ENCODE assay signal across 31 mouse cellular contexts in genomic region chr6:15323099-15323498, GRCm38 (mm10).
DNase-seq lines count a peak whose midpoint lies in the region; ATAC-seq and TF ChIP-seq lines count a peak whose summit lies in the region.
"Had no signal": no experiment of that assay in that cellular context is flagged by ENCODE, and none has a peak within 500 bp of the region (broad histone marks: within the 10 kb centered on the region; RNA-seq: fewer than 3 reads in every experiment).

No protein-coding gene starts in this region.

- H3K27me3 ChIP-seq in forebrain, embryonic 11.5 days (ENCODE audit: control insufficient read depth, insufficient read depth, low read length) = no peaks in the 10 kb centered on the region
- no peaks in the 10 kb centered on the region for H3K27me3 ChIP-seq in forebrain, embryonic 10.5 days (ENCODE audit: poor library complexity, severe bottlenecking)
- no peaks in the 10 kb centered on the region for H3K27me3 ChIP-seq in midbrain, embryonic 16.5 days (ENCODE audit: control insufficient read depth, insufficient read depth, low read depth, low read length)
- no peaks in the 10 kb centered on the region for H3K27me3 ChIP-seq in midbrain, embryonic 15.5 days (replicated peaks)
- H3K27me3 ChIP-seq in forebrain, embryonic 14.5 days (replicated peaks; ENCODE audit: control insufficient read depth, insufficient read depth, low read length) = no peaks in the 10 kb centered on the region
- H3K27me3 ChIP-seq in forebrain, postnatal 0 days (ENCODE audit: insufficient read depth, low read length) = no peaks in the 10 kb centered on the region
- H3K27me3 ChIP-seq: CH12.LX; embryonic facial prominence, embryonic 13.5 days; heart, embryonic 12.5 days; heart, embryonic 15.5 days; hindbrain, embryonic 15.5 days had no signal

- H3K9me3 ChIP-seq in forebrain, embryonic 11.5 days (ENCODE audit: control insufficient read depth, low read length) = no peaks in the 10 kb centered on the region
- H3K9me3 ChIP-seq in forebrain, embryonic 10.5 days = no peaks in the 10 kb centered on the region
- H3K9me3 ChIP-seq in midbrain, embryonic 16.5 days (replicated peaks; ENCODE audit: control insufficient read depth, low read length, poor library complexity, severe bottlenecking) = no peaks in the 10 kb centered on the region
- no peaks in the 10 kb centered on the region for H3K9me3 ChIP-seq in midbrain, embryonic 15.5 days
- H3K9me3 ChIP-seq in forebrain, embryonic 14.5 days (replicated peaks; ENCODE audit: control insufficient read depth, low read length) = no peaks in the 10 kb centered on the region
- no peaks in the 10 kb centered on the region for H3K9me3 ChIP-seq in forebrain, postnatal 0 days (ENCODE audit: low read length)
- H3K9me3 ChIP-seq: embryonic facial prominence, embryonic 13.5 days; G1E; heart, embryonic 12.5 days; heart, embryonic 15.5 days; hindbrain, embryonic 10.5 days; hindbrain, embryonic 15.5 days had no signal

- H3K4me1 ChIP-seq in forebrain, embryonic 11.5 days (replicated peaks; ENCODE audit: control insufficient read depth, insufficient read depth, low read length) = no peaks in the 10 kb centered on the region
- peaks cover 12% of the 10 kb centered on the region for H3K4me1 ChIP-seq in forebrain, embryonic 10.5 days
- H3K4me1 ChIP-seq in midbrain, embryonic 16.5 days (ENCODE audit: control insufficient read depth, insufficient read depth, low read length) = no peaks in the 10 kb centered on the region
- no peaks in the 10 kb centered on the region for H3K4me1 ChIP-seq in midbrain, embryonic 15.5 days
- peaks cover 7% of the 10 kb centered on the region; the same call in 1 of the 2 replicates for H3K4me1 ChIP-seq in forebrain, embryonic 14.5 days (ENCODE audit: control insufficient read depth, insufficient read depth, low read length)
- H3K4me1 ChIP-seq in forebrain, postnatal 0 days (ENCODE audit: insufficient read depth) = peaks cover 3% of the 10 kb centered on the region; the same call in 1 of the 2 replicates
- H3K4me1 ChIP-seq: heart, embryonic 12.5 days; hindbrain, embryonic 10.5 days; hindbrain, embryonic 15.5 days had no signal

- H3K4me2 ChIP-seq in forebrain, embryonic 11.5 days (ENCODE audit: low read depth, low read length, severe bottlenecking) = no peak overlapping the region
- no peak overlapping the region for H3K4me2 ChIP-seq in midbrain, embryonic 16.5 days (ENCODE audit: low read length)
- H3K4me2 ChIP-seq in midbrain, embryonic 15.5 days = no peak overlapping the region
- H3K4me2 ChIP-seq in forebrain, embryonic 14.5 days (ENCODE audit: low read length) = no peak overlapping the region
- no peak overlapping the region for H3K4me2 ChIP-seq in forebrain, postnatal 0 days (ENCODE audit: low read depth)
- H3K4me2 ChIP-seq: embryonic facial prominence, embryonic 13.5 days; heart, embryonic 12.5 days; heart, embryonic 15.5 days; hindbrain, embryonic 15.5 days had no signal

- ATAC-seq in forebrain, embryonic 11.5 days (replicated peaks; ENCODE audit: low FRiP score) = peak; percentile 83
- peak; percentile 17; the same call in 1 of the 2 replicates for ATAC-seq in midbrain, embryonic 16.5 days
- no peak for ATAC-seq in midbrain, embryonic 15.5 days (replicated peaks)
- ATAC-seq in forebrain, embryonic 14.5 days = peak; percentile 90
- ATAC-seq in forebrain, postnatal 0 days = peak; percentile 76
- ATAC-seq: inflammation-experienced regulatory T-cells, adult 6 months; intestine, embryonic 16.5 days; Patski had no signal

- DNase-seq in forebrain, embryonic 11.5 days (ENCODE audit: low spot score) = no peak
- DNase-seq in forebrain, embryonic 10.5 days (ENCODE audit: extremely low spot score, low spot score) = no peak
- peak; percentile 78 for DNase-seq in forebrain, embryonic 14.5 days (ENCODE audit: low spot score)
- DNase-seq in forebrain, postnatal 0 days = peak; percentile 8
- no peak for DNase-seq in frontal cortex, adult 2 months (ENCODE audit: extremely low spot score in 1 of 2, low spot score in 1 of 2)
- no peak for DNase-seq in ovary, postnatal 10 days (ENCODE audit: low spot score)
- DNase-seq: adrenal gland, postnatal 10 days; adrenal gland, postnatal 36 days; B cell, adult 2 months; cerebellum, adult 11 months; cerebellum, adult 2 months; cerebellum, adult 9-11 months; cerebellum, postnatal 25 days; gastrocnemius, postnatal 14 days; heart, adult 11 months; heart, postnatal 10 days; heart, postnatal 36 days; kidney, adult 18-20 months; kidney, adult 9 months had no signal

- H3K9ac ChIP-seq in forebrain, embryonic 11.5 days (ENCODE audit: low read length) = no peak overlapping the region
- H3K9ac ChIP-seq in midbrain, embryonic 16.5 days (ENCODE audit: low read depth, low read length) = no peak overlapping the region
- no peak overlapping the region for H3K9ac ChIP-seq in midbrain, embryonic 15.5 days
- H3K9ac ChIP-seq in forebrain, embryonic 14.5 days (ENCODE audit: low read length) = no peak overlapping the region
- H3K9ac ChIP-seq in forebrain, postnatal 0 days = no peak overlapping the region
- H3K9ac ChIP-seq: embryonic facial prominence, embryonic 13.5 days; heart, embryonic 12.5 days; heart, embryonic 15.5 days; hindbrain, embryonic 15.5 days had no signal

- TF ChIP-seq CTCF in forebrain, postnatal 0 days (IDR thresholded peaks at IDR 0.05; ENCODE audit: low read depth) = no peak

- no peak overlapping the region for H3K27ac ChIP-seq in forebrain, embryonic 11.5 days (ENCODE audit: low read depth, low read length)
- no peak overlapping the region for H3K27ac ChIP-seq in forebrain, embryonic 10.5 days
- H3K27ac ChIP-seq in midbrain, embryonic 16.5 days (ENCODE audit: low read length) = no peak overlapping the region
- no peak overlapping the region for H3K27ac ChIP-seq in midbrain, embryonic 15.5 days
- no peak overlapping the region for H3K27ac ChIP-seq in forebrain, embryonic 14.5 days (ENCODE audit: low read depth, low read length)
- no peak overlapping the region for H3K27ac ChIP-seq in forebrain, postnatal 0 days (ENCODE audit: low read depth, low read length)
- H3K27ac ChIP-seq: embryonic facial prominence, embryonic 13.5 days; heart, embryonic 15.5 days; hindbrain, embryonic 10.5 days; hindbrain, embryonic 15.5 days had no signal

- H3K4me3 ChIP-seq in forebrain, embryonic 11.5 days (ENCODE audit: low read depth, low read length) = no peak overlapping the region
- H3K4me3 ChIP-seq in forebrain, embryonic 10.5 days = no peak overlapping the region
- no peak overlapping the region for H3K4me3 ChIP-seq in midbrain, embryonic 16.5 days (ENCODE audit: low read depth, low read length)
- no peak overlapping the region for H3K4me3 ChIP-seq in midbrain, embryonic 15.5 days
- H3K4me3 ChIP-seq in forebrain, embryonic 14.5 days (ENCODE audit: low read depth, low read length) = no peak overlapping the region
- H3K4me3 ChIP-seq in forebrain, postnatal 0 days (ENCODE audit: low read depth, low read length) = no peak overlapping the region
- H3K4me3 ChIP-seq: embryonic facial prominence, embryonic 13.5 days; heart, embryonic 12.5 days; heart, embryonic 15.5 days; hindbrain, embryonic 10.5 days; hindbrain, embryonic 15.5 days had no signal

- no peaks in the 10 kb centered on the region for H3K36me3 ChIP-seq in forebrain, embryonic 11.5 days (ENCODE audit: control insufficient read depth, insufficient read depth, low read length)
- no peaks in the 10 kb centered on the region for H3K36me3 ChIP-seq in forebrain, embryonic 10.5 days (replicated peaks)
- no peaks in the 10 kb centered on the region for H3K36me3 ChIP-seq in midbrain, embryonic 16.5 days (ENCODE audit: control insufficient read depth, insufficient read depth, low read length)
- no peaks in the 10 kb centered on the region for H3K36me3 ChIP-seq in midbrain, embryonic 15.5 days (replicated peaks)
- no peaks in the 10 kb centered on the region for H3K36me3 ChIP-seq in forebrain, embryonic 14.5 days (ENCODE audit: control insufficient read depth, insufficient read depth, low read length)
- no peaks in the 10 kb centered on the region for H3K36me3 ChIP-seq in forebrain, postnatal 0 days (ENCODE audit: insufficient read depth)
- H3K36me3 ChIP-seq: embryonic facial prominence, embryonic 13.5 days; G1E; heart, embryonic 12.5 days; heart, embryonic 15.5 days; hindbrain, embryonic 10.5 days; hindbrain, embryonic 15.5 days had no signal

Comparison
In these comparisons a context has a peak if more than half of its experiments do, and no peak if none do; other contexts are left out.
1. DNase-seq: peak in forebrain, embryonic 14.5 days (single experiment) and forebrain, postnatal 0 days (single experiment); none in forebrain, embryonic 11.5 days (single experiment), forebrain, embryonic 10.5 days (single experiment), frontal cortex, adult 2 months (0 of 2) and ovary, postnatal 10 days (single experiment).